Mouse (Mus musculus) common myeloid progenitor, adult 5-6 weeks (primary cell): ENCODE results near the gene Gm11444. TPM values are rescaled to one million over a fixed set of nuclear protein-coding genes. Genes with fewer than 3 reads are reported as not detected.

ENCODE experiments used
- ATAC-seq: replicated peaks from 2 replicates; pipeline ENCODE4 v1.8.0; 2016; ENCODE audit warnings: low read depth, mild to moderate bottlenecking, moderate TSS enrichment, inconsistent platforms; ENCODE audit not compliant: poor library complexity, severe bottlenecking
- total RNA-seq: library from RNA; stranded (forward); fragments of 200-1000, 187-1606 nt; gene quantifications from 2 replicates; pipeline ENCODE4 v1.2.3, GENCODE M21; 2017

The Gm11444 gene
- total RNA-seq = not detected in 2 replicates

GRCm38 (mm10) chr11:85850233-85850632 is at the start of gene Gm11444:
Gene Gm11444 (minus strand): TSS chr11:85850333.
- no peak for ATAC-seq

GRCm38 (mm10) chr11:85896335-85896985 is 46.3 kb upstream of the Gm11444 start:
- no peak for ATAC-seq

- ATAC-seq = no peak
Observed at GRCm38 (mm10) chr11:85894731-85895545, 44.8 kb upstream of the Gm11444 start.

- no peak for ATAC-seq
Observed at GRCm38 (mm10) chr11:85894136-85894530, 44.0 kb upstream of the Gm11444 start.

- ATAC-seq = 0 out of 2 replicates have a peak, but pooled peaks have one; percentile 22
Observed at GRCm38 (mm10) chr11:85893400-85894135, 43.4 kb upstream of the Gm11444 start.

- ATAC-seq = no peak
Observed at GRCm38 (mm10) chr11:85892771-85893170, 42.6 kb upstream of the Gm11444 start.

GRCm38 (mm10) chr11:85891692-85892040 is 41.5 kb upstream of the Gm11444 start:
- no peak for ATAC-seq

- ATAC-seq = no peak
Observed at GRCm38 (mm10) chr11:85891010-85891691, 41.0 kb upstream of the Gm11444 start.

GRCm38 (mm10) chr11:85890563-85890845 is 40.4 kb upstream of the Gm11444 start:
- no peak for ATAC-seq

GRCm38 (mm10) chr11:85889730-85890562 is 39.8 kb upstream of the Gm11444 start:
- no peak for ATAC-seq

- ATAC-seq = no peak
Observed at GRCm38 (mm10) chr11:85889056-85889729, 39.1 kb upstream of the Gm11444 start.

GRCm38 (mm10) chr11:85888451-85888961 is 38.4 kb upstream of the Gm11444 start:
- 0 out of 2 replicates have a peak, but pooled peaks have one; percentile 16 for ATAC-seq

GRCm38 (mm10) chr11:85887801-85888450 is 37.8 kb upstream of the Gm11444 start:
- no peak for ATAC-seq

- ATAC-seq = no peak
Observed at GRCm38 (mm10) chr11:85887273-85887672, 37.1 kb upstream of the Gm11444 start.

- no peak for ATAC-seq
Observed at GRCm38 (mm10) chr11:85886429-85886785, 36.3 kb upstream of the Gm11444 start.

- no peak for ATAC-seq
Observed at GRCm38 (mm10) chr11:85885665-85886428, 35.7 kb upstream of the Gm11444 start, which contains the start of gene Tbx4. Gene Tbx4 (plus strand): TSS chr11:85886422.

GRCm38 (mm10) chr11:85884498-85884897 is 34.4 kb upstream of the Gm11444 start:
- ATAC-seq = no peak
